Mouse (Mus musculus) c-Kit-negative CD71-positive TER-119-positive erythroid progenitor cells, embryonic 14.5 days (primary cell): Measurements from ENCODE around the gene Mthfsl.
"Not testable (repeated sequence)": the region's sequence is repeated elsewhere in the genome, so short reads cannot be mapped to it uniquely, and the experiment has no call there.

Experiments
- DNase-seq: peaks from one replicate; pipeline ENCODE4 v3.0.0-alpha.2; 2013; ENCODE audit warnings: low read depth, low spot score

Mthfsl gene

GRCm38 (mm10) chr9:88691307-88691706 lies 28.8 kb downstream of the Mthfsl start:
- DNase-seq, result not testable (repeated sequence)

DNA sequence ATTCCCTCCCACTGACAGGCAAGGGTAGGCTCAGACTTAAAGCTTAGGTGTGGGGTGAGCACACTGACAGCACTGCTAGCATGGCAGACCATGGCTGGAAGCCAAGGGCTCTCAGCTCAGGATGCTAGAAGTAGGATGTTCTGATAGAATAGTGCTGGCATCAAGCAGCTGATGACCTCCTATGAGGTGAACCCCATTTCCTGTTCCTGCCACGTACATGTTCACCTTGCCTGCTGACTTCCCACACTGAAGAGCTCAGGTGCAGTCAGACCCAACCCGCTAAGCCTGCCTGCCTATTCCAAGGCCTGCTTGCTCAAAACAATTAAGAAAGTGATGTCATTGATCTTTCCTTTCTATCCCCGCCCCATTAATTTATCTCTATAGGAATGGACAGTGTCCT lies 30.6 kb downstream of the Mthfsl start:
- not testable (repeated sequence) for DNase-seq

DNA sequence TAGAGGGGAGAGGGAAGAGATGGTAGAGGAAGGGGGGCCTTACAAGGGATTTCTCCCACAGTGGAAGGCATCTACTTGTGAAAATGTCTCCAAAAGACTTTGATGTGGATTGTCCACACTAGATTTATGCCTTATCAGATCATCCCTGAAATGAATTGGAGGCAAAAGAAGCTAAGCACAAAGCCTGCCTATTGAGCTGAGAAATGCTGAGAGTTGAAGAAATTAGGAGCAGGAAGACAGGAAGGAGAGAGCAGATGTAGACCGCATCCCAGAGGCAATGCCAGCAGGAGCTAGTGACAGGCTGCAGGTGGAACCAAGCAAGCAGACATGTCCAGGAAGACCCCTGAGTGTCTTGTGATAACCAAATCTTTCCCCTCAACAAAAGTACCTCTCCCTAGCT lies 33.4 kb downstream of the Mthfsl start:
- DNase-seq, result not testable (repeated sequence)

DNA sequence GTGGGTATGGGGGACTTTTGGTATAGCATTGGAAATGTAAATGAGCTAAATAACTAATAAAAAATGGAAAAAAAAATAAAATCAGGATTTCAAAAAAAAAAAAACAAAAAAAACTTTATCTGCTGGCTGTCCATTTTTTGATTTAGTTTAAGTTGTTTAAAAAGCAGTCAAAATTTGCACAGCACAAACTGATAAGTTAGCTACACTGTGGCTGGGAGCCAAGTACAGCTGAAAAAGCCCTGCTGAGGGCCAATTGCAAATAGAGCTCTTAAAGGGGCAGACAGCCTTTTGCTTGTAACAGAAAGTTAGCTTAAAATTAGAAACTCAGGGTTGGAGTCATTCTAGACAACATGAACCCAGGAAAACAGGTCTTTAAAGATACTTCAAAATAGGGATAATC lies 61.8 kb downstream of the Mthfsl start:
- not testable (repeated sequence) for DNase-seq

DNA sequence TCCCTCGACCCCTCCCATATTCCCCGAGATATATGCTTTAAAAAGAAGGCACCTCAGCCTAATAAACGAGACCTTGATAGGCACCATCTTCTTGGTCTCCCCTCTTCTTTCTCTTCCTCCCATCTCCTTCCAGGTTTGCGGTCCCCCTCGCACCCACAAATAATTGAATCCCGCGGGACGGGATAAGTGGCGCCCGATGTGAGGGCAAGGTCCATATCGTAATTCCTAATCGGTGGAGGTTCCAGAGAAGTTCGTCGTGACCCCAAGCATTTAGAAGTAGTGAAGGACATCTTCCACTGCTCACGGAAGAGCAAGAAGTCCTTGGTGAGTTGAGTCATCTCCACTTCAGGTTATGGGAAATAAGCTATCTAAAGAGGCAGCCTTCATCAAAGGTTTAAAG lies 69.4 kb downstream of the Mthfsl start:
- not testable (repeated sequence) for DNase-seq
